Comparison of ENCODE assay signal across 9 mouse cellular contexts in the genomic region with DNA sequence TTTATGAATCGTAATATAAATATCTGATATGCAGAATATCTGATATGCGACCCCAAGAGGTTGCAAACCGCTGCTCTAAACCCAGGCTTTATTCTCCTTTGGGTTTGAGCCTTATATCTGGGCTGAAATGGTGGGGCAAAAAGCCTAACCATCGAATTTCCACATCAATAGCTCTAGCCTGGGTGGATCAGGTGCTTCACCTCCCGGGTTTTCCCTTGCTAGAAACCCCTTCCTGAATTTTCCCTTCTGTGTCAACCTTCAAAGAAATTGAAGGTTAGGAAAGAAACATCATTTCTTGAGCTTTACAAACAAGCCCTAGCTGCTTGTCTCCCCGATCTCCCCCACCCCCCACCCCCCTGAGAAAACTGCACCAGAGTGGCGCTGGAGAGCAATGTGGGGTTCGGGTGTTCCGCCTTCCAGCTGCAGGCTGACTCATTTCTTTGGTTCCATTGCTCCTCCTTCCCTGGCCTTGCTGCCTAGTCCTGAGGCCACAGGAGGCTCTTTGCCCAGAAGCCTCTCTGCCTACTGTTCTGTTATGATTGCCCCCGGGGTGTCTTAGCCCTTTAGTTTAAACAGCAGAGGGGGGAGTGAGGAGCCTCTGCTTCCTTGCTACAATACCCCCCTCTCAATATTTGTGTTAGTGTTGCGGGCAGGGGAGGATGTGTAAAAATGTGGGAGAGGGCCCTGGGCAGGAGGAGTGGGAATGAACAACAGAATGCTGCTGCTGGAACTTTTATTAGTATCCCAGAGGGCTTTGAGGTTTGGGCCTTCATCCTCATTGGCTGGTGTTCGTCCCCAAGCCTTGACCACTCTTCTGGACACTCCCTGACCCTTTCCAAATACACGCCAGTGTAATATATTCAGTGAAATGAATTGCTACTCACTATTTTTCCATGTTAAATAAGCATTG. TPM values are rescaled to one million over a fixed set of nuclear protein-coding genes. Genes with fewer than 3 reads are reported as not detected.
DNase-seq lines count a peak whose midpoint lies in the region; ATAC-seq lines count a peak whose summit lies in the region.
"Had no signal": no experiment of that assay in that cellular context is flagged by ENCODE, and none has a peak within 500 bp of the region (broad histone marks: within the 10 kb centered on the region; RNA-seq: fewer than 3 reads in every experiment).

No protein-coding gene starts in this region.

- 0 out of 2 replicates have a peak, but pooled peaks cover 3% of the 10 kb centered on the region for H3K4me1 ChIP-seq in heart, embryonic 12.5 days (replicated peaks)
- peaks cover 36% of the 10 kb centered on the region for H3K4me1 ChIP-seq in limb, embryonic 12.5 days (replicated peaks)
- peaks cover 15% of the 10 kb centered on the region for H3K4me1 ChIP-seq in neural tube, embryonic 15.5 days

- H3K4me3 ChIP-seq in heart, embryonic 12.5 days, result no peak overlapping the region
- H3K4me3 ChIP-seq in limb, embryonic 12.5 days (replicated peaks), result peak overlapping the region; percentile 17
- 0 out of 2 replicates have a peak overlapping the region, but pooled peaks have one; percentile 1 for H3K4me3 ChIP-seq in neural tube, embryonic 15.5 days (replicated peaks)

- no peaks in the 10 kb centered on the region for H3K27me3 ChIP-seq in heart, embryonic 12.5 days (replicated peaks)
- H3K27me3 ChIP-seq in limb, embryonic 12.5 days, result no peaks in the 10 kb centered on the region; the same call in 1 of the 2 replicates
- H3K27me3 ChIP-seq in neural tube, embryonic 15.5 days (replicated peaks), result no peaks in the 10 kb centered on the region

- DNase-seq in heart, postnatal 4 days, result no peak
- DNase-seq in embryo, embryonic 9.5 days (ENCODE audit: extremely low spot score), result peak; percentile 40
- DNase-seq in natural killer cell, adult 2 months (ENCODE audit: low spot score in 2 of 2), result no peak
- no peak for DNase-seq in left cerebral cortex, adult 18-20 months (ENCODE audit: low spot score in 2 of 2)
- DNase-seq: thymus, adult 2 months had no signal

- no peaks in the 10 kb centered on the region for H3K36me3 ChIP-seq in heart, embryonic 12.5 days
- no peaks in the 10 kb centered on the region for H3K36me3 ChIP-seq in limb, embryonic 12.5 days
- no peaks in the 10 kb centered on the region for H3K36me3 ChIP-seq in neural tube, embryonic 15.5 days

- no peak overlapping the region for H3K27ac ChIP-seq in heart, embryonic 12.5 days (ENCODE audit: poor library complexity, severe bottlenecking)
- H3K27ac ChIP-seq in limb, embryonic 12.5 days, result peak overlapping the region; percentile 80
- peak overlapping the region; percentile 82 for H3K27ac ChIP-seq in neural tube, embryonic 15.5 days (replicated peaks)

- H3K9me3 ChIP-seq in heart, embryonic 12.5 days (replicated peaks), result no peaks in the 10 kb centered on the region
- H3K9me3 ChIP-seq in limb, embryonic 12.5 days, result no peaks in the 10 kb centered on the region
- no peaks in the 10 kb centered on the region for H3K9me3 ChIP-seq in neural tube, embryonic 15.5 days (replicated peaks)

- no peak overlapping the region for H3K9ac ChIP-seq in heart, embryonic 12.5 days
- peak overlapping the region; percentile 27; the same call in 1 of the 2 replicates for H3K9ac ChIP-seq in limb, embryonic 12.5 days (replicated peaks)
- no peak overlapping the region for H3K9ac ChIP-seq in neural tube, embryonic 15.5 days (replicated peaks)

- H3K4me2 ChIP-seq in heart, embryonic 12.5 days, result peak overlapping the region; percentile 21; the same call in 1 of the 2 replicates
- peak overlapping the region; percentile 49 for H3K4me2 ChIP-seq in limb, embryonic 12.5 days
- peak overlapping the region; percentile 43 for H3K4me2 ChIP-seq in neural tube, embryonic 15.5 days

- ATAC-seq in heart, embryonic 12.5 days (ENCODE audit: insufficient number of reproducible peaks, low FRiP score), result no peak
- ATAC-seq in limb, embryonic 12.5 days (ENCODE audit: insufficient number of reproducible peaks, insufficient read depth, low FRiP score, low TSS enrichment, low read depth), result peak; percentile 77
- ATAC-seq in neural tube, embryonic 15.5 days (ENCODE audit: low FRiP score), result peak; percentile 61
- ATAC-seq in activated CD4-positive, CD25-positive, alpha-beta regulatory T cell, adult 4 months, result no peak

- 34% methylated on average over 13 of the region's 13 CpGs for WGBS in heart, embryonic 12.5 days
- 21% methylated on average over 13 of the region's 13 CpGs for WGBS in limb, embryonic 12.5 days
- WGBS in neural tube, embryonic 15.5 days, result 21% methylated on average over 13 of the region's 13 CpGs

RNA-seq across cellular contexts. Expression of gene Mab21l2, which starts 9.5 kb away (rescaled TPM):
- polyA plus RNA-seq in heart, embryonic 12.5 days (2016; fragmentation: Nextera tagmentation; extraction: Ambion mirVana), result 8.5 and 10.1 TPM in 2 replicates
- total RNA-seq in heart, postnatal 4 days (2021), result under 1 TPM in 1 of 2 experiments, not detected in 1; 0.32 TPM
- polyA plus RNA-seq in limb, embryonic 12.5 days (2016; fragmentation: Nextera tagmentation; extraction: Ambion mirVana), result 142 and 172 TPM in 2 replicates
- 174 and 200 TPM in 2 replicates for polyA plus RNA-seq in neural tube, embryonic 15.5 days (2015; fragmentation: Nextera tagmentation; extraction: Ambion mirVana)
- under 1 TPM; 0.35 to 0.51 TPM for total RNA-seq in left cerebral cortex, adult 18-20 months (2021)
- under 1 TPM; 0.24 to 0.41 TPM for polyA plus RNA-seq in activated CD4-positive, CD25-positive, alpha-beta regulatory T cell, adult 4 months (2017; shearing (Covaris generic))

Comparison
In these comparisons a context has a peak if more than half of its experiments do, and no peak if none do; other contexts are left out.
1. ATAC-seq: peak in limb, embryonic 12.5 days (single experiment) and neural tube, embryonic 15.5 days (single experiment); none in heart, embryonic 12.5 days (single experiment) and activated CD4-positive, CD25-positive, alpha-beta regulatory T cell, adult 4 months (single experiment).
2. RNA of gene Mab21l2, which starts 9.5 kb away (polyA plus RNA-seq): 174 to 200 TPM in neural tube, embryonic 15.5 days and 142 to 172 TPM in limb, embryonic 12.5 days; 8.5 to 10.1 TPM in heart, embryonic 12.5 days and 0.24 to 0.41 TPM in activated CD4-positive, CD25-positive, alpha-beta regulatory T cell, adult 4 months; every median in the first group is over 10 times any median in the second.
3. Peak in every context shown above with its lines, with median percentiles within 50 percentile points of each other: H3K4me2 ChIP-seq.